Mouse (Mus musculus): ENCODE data around the gene Adgre1. TPM values are rescaled to one million over a fixed set of nuclear protein-coding genes. Genes with fewer than 3 reads are reported as not detected.

The Adgre1 gene
- polyA plus RNA-seq, 1 experiment from 2014 or later, result 3.4 TPM

- DNase-seq (ENCODE audit: low spot score, missing footprints) (peak; percentile 26), ATAC-seq (ENCODE audit: low FRiP score) (no peak)
- Histone ChIP-seq H3K9ac (ENCODE audit: low read length) (no peak overlapping the region), H3K27me3 (ENCODE audit: control insufficient read depth, insufficient read depth, low read length) (no peaks in the 10 kb centered on the region), H3K4me1 (ENCODE audit: control insufficient read depth, insufficient read depth, low read length) (no peaks in the 10 kb centered on the region), H3K4me2 (no peak overlapping the region), H3K9me3 (ENCODE audit: control insufficient read depth, low read length) (no peaks in the 10 kb centered on the region), H3K4me3 (ENCODE audit: low read depth, low read length) (no peak overlapping the region), H3K27ac (ENCODE audit: low read depth, low read length) (no peak overlapping the region), H3K36me3 (ENCODE audit: control insufficient read depth, insufficient read depth, low read length) (no peaks in the 10 kb centered on the region)
- WGBS, result 92% methylated on average over 9 of the region's 9 CpGs
Observed at GRCm38 (mm10) chr17:57351107-57351506, 7.4 kb upstream of the Adgre1 start.

GRCm38 (mm10) chr17:57359485-57360241 lies 1.2 kb downstream of the Adgre1 start:
- no peaks in the 10 kb centered on the region for H3K4me1 ChIP-seq (ENCODE audit: control insufficient read depth, insufficient read depth, low read length)
- H3K36me3 ChIP-seq (ENCODE audit: control insufficient read depth, insufficient read depth, low read length), result no peaks in the 10 kb centered on the region
- H3K9me3 ChIP-seq (ENCODE audit: control insufficient read depth, low read length), result no peaks in the 10 kb centered on the region
- no peak for DNase-seq (ENCODE audit: low spot score, missing footprints)
- H3K4me3 ChIP-seq (ENCODE audit: low read depth, low read length), result no peak overlapping the region
- H3K9ac ChIP-seq (ENCODE audit: low read length), result no peak overlapping the region
- 89% methylated on average over 11 of the region's 11 CpGs for WGBS
- no peak for ATAC-seq (ENCODE audit: low FRiP score)
- H3K4me2 ChIP-seq, result no peak overlapping the region
- H3K27me3 ChIP-seq (ENCODE audit: control insufficient read depth, insufficient read depth, low read length), result no peaks in the 10 kb centered on the region
- H3K27ac ChIP-seq (ENCODE audit: low read depth, low read length), result no peak overlapping the region

Other genes starting within 250 kb of the Adgre1 start
- 0.16 and 0.40 TPM in 2 replicates for gene Cd70, start 208.9 kb upstream of the Adgre1 start, polyA plus RNA-seq (2014; fragmentation: Nextera tagmentation; extraction: Ambion mirVana)
- gene Tnfsf14, start 164.5 kb upstream of the Adgre1 start, polyA plus RNA-seq (2014; fragmentation: Nextera tagmentation; extraction: Ambion mirVana), result 0.07 and 0.11 TPM in 2 replicates
- gene C3, start 130.6 kb upstream of the Adgre1 start, polyA plus RNA-seq (2014; fragmentation: Nextera tagmentation; extraction: Ambion mirVana), result 0.19 and 0.68 TPM in 2 replicates
- 19.7 and 24.5 TPM in 2 replicates for gene Gpr108, start 110.2 kb upstream of the Adgre1 start, polyA plus RNA-seq (2014; fragmentation: Nextera tagmentation; extraction: Ambion mirVana)
- gene Trip10, start 109.2 kb upstream of the Adgre1 start, polyA plus RNA-seq (2014; fragmentation: Nextera tagmentation; extraction: Ambion mirVana), result 21.2 and 23.6 TPM in 2 replicates
- 1.8 and 2.3 TPM in 2 replicates for gene Vav1, start 79.6 kb upstream of the Adgre1 start, polyA plus RNA-seq (2014; fragmentation: Nextera tagmentation; extraction: Ambion mirVana)
- gene Vmn2r120, start 186.8 kb downstream of the Adgre1 start, polyA plus RNA-seq (2014; fragmentation: Nextera tagmentation; extraction: Ambion mirVana), result not detected in 2 replicates